Mouse (Mus musculus): ENCODE measurements at regions not wholly inside any gene's neighbourhood (a gene's known extent, or its start where the extent isn't known, plus 50 kb on each side); places are given as distances from the start of the nearest gene placed in this dataset.
A peak's percentile ranks its signal among the peaks of the same experiment; 100 is the strongest.

DNA sequence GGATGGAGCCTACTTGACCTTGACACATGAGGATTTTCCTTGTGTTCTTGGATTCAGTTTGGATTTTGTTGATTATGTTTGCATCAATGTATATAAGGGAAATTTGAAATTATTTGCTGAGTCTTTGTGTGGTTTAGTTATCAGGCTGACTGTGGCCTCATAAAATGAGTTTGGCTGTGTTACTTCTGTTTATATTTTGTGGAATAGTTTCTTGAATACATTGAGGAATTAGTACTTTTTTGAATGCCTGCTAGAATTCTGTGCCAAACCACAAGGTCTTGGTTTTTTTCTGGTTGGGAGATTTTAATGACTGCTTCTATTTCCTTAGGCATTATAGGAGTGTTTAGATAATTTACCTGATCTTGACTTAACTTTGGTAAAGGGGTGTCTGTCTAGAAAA, 1018.5 kb downstream of the Zpld1 start:
- Histone ChIP-seq H3K4me2 (ENCODE audit: low read depth, low read length) (no peak overlapping the region), H3K36me3 (replicated peaks; ENCODE audit: insufficient read depth, low read length) (no peaks in the 10 kb centered on the region), H3K27ac (ENCODE audit: low read depth) (no peak overlapping the region), H3K4me3 (ENCODE audit: low read depth, low read length) (no peak overlapping the region), H3K9me3 (ENCODE audit: low read length) (no peaks in the 10 kb centered on the region), H3K9ac (replicated peaks) (no peak overlapping the region), H3K4me1 (ENCODE audit: insufficient read depth) (no peaks in the 10 kb centered on the region), H3K27me3 (ENCODE audit: insufficient read depth, low read length) (no peaks in the 10 kb centered on the region)
- no peak for ATAC-seq
- no peak for TF ChIP-seq CTCF (IDR thresholded peaks at IDR 0.05; ENCODE audit: low read depth)
- TF ChIP-seq EP300 (IDR thresholded peaks at IDR 0.05; ENCODE audit: low read depth) = no peak
- no peak for DNase-seq

DNA sequence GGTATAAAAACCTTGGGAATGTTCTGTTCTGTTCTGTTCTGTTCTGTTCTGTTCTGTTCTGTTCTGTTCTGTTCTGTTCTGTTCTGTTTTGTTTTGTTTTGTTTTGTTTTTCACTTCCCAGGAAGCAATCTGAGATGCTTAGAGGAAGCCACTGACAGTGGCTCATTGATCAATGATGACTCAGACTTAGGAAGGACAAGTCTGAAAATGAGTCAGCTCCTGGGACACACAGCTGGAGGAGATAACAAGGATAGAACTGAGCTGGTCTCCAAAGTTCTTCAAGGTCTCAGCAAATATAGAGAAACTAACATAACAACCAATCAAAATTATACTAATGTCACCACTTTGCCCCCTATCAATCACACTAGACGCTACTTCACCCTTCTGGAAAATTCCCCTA, 1033.9 kb downstream of the Zpld1 start:
- TF ChIP-seq CTCF (IDR thresholded peaks at IDR 0.05; ENCODE audit: low read depth) = no peak
- peak; percentile 62; the same call in 1 of the 2 replicates for TF ChIP-seq EP300 (IDR thresholded peaks at IDR 0.05; ENCODE audit: low read depth)
- DNase-seq (no peak), ATAC-seq (peak; percentile 40; the same call in 1 of the 2 replicates)
- Histone ChIP-seq H3K36me3 (replicated peaks; ENCODE audit: insufficient read depth, low read length) (no peaks in the 10 kb centered on the region), H3K9ac (replicated peaks) (no peak overlapping the region), H3K27me3 (ENCODE audit: insufficient read depth, low read length) (no peaks in the 10 kb centered on the region), H3K9me3 (ENCODE audit: low read length) (no peaks in the 10 kb centered on the region), H3K4me3 (ENCODE audit: low read depth, low read length) (no peak overlapping the region), H3K27ac (ENCODE audit: low read depth) (no peak overlapping the region), H3K4me1 (ENCODE audit: insufficient read depth) (no peaks in the 10 kb centered on the region), H3K4me2 (ENCODE audit: low read depth, low read length) (no peak overlapping the region)
- WGBS (ENCODE audit: insufficient replicate concordance) = 71% methylated on average over 1 of the region's 1 CpGs

- WGBS (ENCODE audit: insufficient replicate concordance) = 89% methylated on average over 1 of the region's 1 CpGs
- DNase-seq = no peak
- TF ChIP-seq EP300 (IDR thresholded peaks at IDR 0.05; ENCODE audit: low read depth) (no peak), CTCF (IDR thresholded peaks at IDR 0.05; ENCODE audit: low read depth) (no peak)
- no peak overlapping the region for H3K4me3 ChIP-seq (ENCODE audit: low read depth, low read length)
- H3K9me3 ChIP-seq (ENCODE audit: low read length) = no peaks in the 10 kb centered on the region
- no peaks in the 10 kb centered on the region for H3K27me3 ChIP-seq (ENCODE audit: insufficient read depth, low read length)
- H3K36me3 ChIP-seq (replicated peaks; ENCODE audit: insufficient read depth, low read length) = no peaks in the 10 kb centered on the region
- no peak overlapping the region for H3K4me2 ChIP-seq (ENCODE audit: low read depth, low read length)
- H3K27ac ChIP-seq (ENCODE audit: low read depth) = no peak overlapping the region
- no peaks in the 10 kb centered on the region for H3K4me1 ChIP-seq (ENCODE audit: insufficient read depth)
- H3K9ac ChIP-seq (replicated peaks) = no peak overlapping the region
- ATAC-seq = no peak
These were observed 1038.5 kb downstream of the Zpld1 start for GRCm38 (mm10) chr16:54259260-54259659.

- 63% methylated on average over 3 of the region's 3 CpGs for WGBS (ENCODE audit: insufficient replicate concordance)
- H3K27ac ChIP-seq (ENCODE audit: low read depth) = no peak overlapping the region
These were observed 1050.9 kb downstream of the Zpld1 start for GRCm38 (mm10) chr16:54246883-54247282.

GRCm38 (mm10) chr16:54246386-54246785, 1051.4 kb downstream of the Zpld1 start:
- H3K9ac ChIP-seq (replicated peaks) = no peak overlapping the region
- 85% methylated on average over 5 of the region's 5 CpGs for WGBS (ENCODE audit: insufficient replicate concordance)
- H3K36me3 ChIP-seq (replicated peaks; ENCODE audit: insufficient read depth, low read length) = no peaks in the 10 kb centered on the region
- no peaks in the 10 kb centered on the region for H3K4me1 ChIP-seq (ENCODE audit: insufficient read depth)
- no peak overlapping the region for H3K4me2 ChIP-seq (ENCODE audit: low read depth, low read length)
- no peak for ATAC-seq
- no peak for DNase-seq
- H3K27ac ChIP-seq (ENCODE audit: low read depth) = no peak overlapping the region
- H3K9me3 ChIP-seq (ENCODE audit: low read length) = no peaks in the 10 kb centered on the region
- no peak overlapping the region for H3K4me3 ChIP-seq (ENCODE audit: low read depth, low read length)
- TF ChIP-seq EP300 (IDR thresholded peaks at IDR 0.05; ENCODE audit: low read depth) (no peak), CTCF (IDR thresholded peaks at IDR 0.05; ENCODE audit: low read depth) (no peak)
- H3K27me3 ChIP-seq (ENCODE audit: insufficient read depth, low read length) = no peaks in the 10 kb centered on the region

More at GRCm38 (mm10) chr16:54246883-54247282, 1050.9 kb downstream of the Zpld1 start:
- Histone ChIP-seq H3K9ac (replicated peaks) (no peak overlapping the region), H3K4me2 (ENCODE audit: low read depth, low read length) (no peak overlapping the region), H3K36me3 (replicated peaks; ENCODE audit: insufficient read depth, low read length) (no peaks in the 10 kb centered on the region), H3K9me3 (ENCODE audit: low read length) (no peaks in the 10 kb centered on the region), H3K27me3 (ENCODE audit: insufficient read depth, low read length) (no peaks in the 10 kb centered on the region), H3K4me3 (ENCODE audit: low read depth, low read length) (no peak overlapping the region), H3K4me1 (ENCODE audit: insufficient read depth) (no peaks in the 10 kb centered on the region)
- TF ChIP-seq CTCF (IDR thresholded peaks at IDR 0.05; ENCODE audit: low read depth) (no peak), EP300 (IDR thresholded peaks at IDR 0.05; ENCODE audit: low read depth) (no peak)
- DNase-seq (no peak), ATAC-seq (no peak)

- Histone ChIP-seq H3K9ac (replicated peaks) (no peak overlapping the region), H3K27ac (ENCODE audit: low read depth) (no peak overlapping the region), H3K4me1 (ENCODE audit: insufficient read depth) (no peaks in the 10 kb centered on the region), H3K36me3 (replicated peaks; ENCODE audit: insufficient read depth, low read length) (no peaks in the 10 kb centered on the region), H3K9me3 (ENCODE audit: low read length) (no peaks in the 10 kb centered on the region), H3K4me2 (ENCODE audit: low read depth, low read length) (no peak overlapping the region), H3K27me3 (ENCODE audit: insufficient read depth, low read length) (no peaks in the 10 kb centered on the region), H3K4me3 (ENCODE audit: low read depth, low read length) (no peak overlapping the region)
- ATAC-seq = no peak
- TF ChIP-seq CTCF (IDR thresholded peaks at IDR 0.05; ENCODE audit: low read depth) = no peak
- TF ChIP-seq EP300 (IDR thresholded peaks at IDR 0.05; ENCODE audit: low read depth) = no peak
- DNase-seq = no peak
- WGBS (ENCODE audit: insufficient replicate concordance) = 87% methylated on average over 1 of the region's 1 CpGs
These were observed 1058.3 kb downstream of the Zpld1 start for GRCm38 (mm10) chr16:54239488-54239887.
